In genomic region chr7:80598436-80598985, GRCm38 (mm10) we compare ENCODE assay signal across 28 mouse cellular contexts.
A peak's percentile ranks its signal among the peaks of the same experiment; 100 is the strongest.
DNase-seq lines count a peak whose midpoint lies in the region; ATAC-seq and TF ChIP-seq lines count a peak whose summit lies in the region.
"Had no signal": no experiment of that assay in that cellular context is flagged by ENCODE, and none has a peak within 500 bp of the region (broad histone marks: within the 10 kb centered on the region; RNA-seq: fewer than 3 reads in every experiment).

No protein-coding gene starts in this region.

- no peak overlapping the region for H3K27ac ChIP-seq in liver, postnatal 0 days (ENCODE audit: low read depth)
- 0 out of 2 replicates have a peak overlapping the region, but pooled peaks have one; percentile 25 for H3K27ac ChIP-seq in liver, embryonic 12.5 days
- H3K27ac ChIP-seq in stomach, postnatal 0 days (replicated peaks) = no peak overlapping the region
- H3K27ac ChIP-seq: embryonic facial prominence, embryonic 12.5 days; hindbrain, embryonic 12.5 days; hindbrain, postnatal 0 days; intestine, embryonic 15.5 days; left cerebral cortex, adult 2 months; limb, embryonic 13.5 days; macrophage; midbrain, embryonic 13.5 days had no signal

- 69% methylated on average over 13 of the region's 13 CpGs for WGBS in liver, postnatal 0 days (ENCODE audit: insufficient replicate concordance)
- 56% methylated on average over 13 of the region's 13 CpGs for WGBS in liver, embryonic 12.5 days (ENCODE audit: insufficient replicate concordance)
- 83% methylated on average over 13 of the region's 13 CpGs for WGBS in stomach, postnatal 0 days

- H3K4me3 ChIP-seq in liver, postnatal 0 days (ENCODE audit: low read depth, low read length) = no peak overlapping the region
- no peak overlapping the region for H3K4me3 ChIP-seq in liver, embryonic 12.5 days
- H3K4me3 ChIP-seq in stomach, postnatal 0 days (ENCODE audit: low read depth, low read length) = no peak overlapping the region
- H3K4me3 ChIP-seq: embryonic facial prominence, embryonic 12.5 days; hindbrain, embryonic 12.5 days; intestine, embryonic 15.5 days; left cerebral cortex, adult 2 months; limb, embryonic 13.5 days; midbrain, embryonic 13.5 days had no signal

- no peak overlapping the region for H3K9ac ChIP-seq in liver, postnatal 0 days (replicated peaks)
- H3K9ac ChIP-seq in liver, embryonic 12.5 days = 0 out of 2 replicates have a peak overlapping the region, but pooled peaks have one; percentile 27
- no peak overlapping the region for H3K9ac ChIP-seq in stomach, postnatal 0 days (ENCODE audit: low read length)
- H3K9ac ChIP-seq: embryonic facial prominence, embryonic 12.5 days; hindbrain, embryonic 12.5 days; intestine, embryonic 15.5 days; limb, embryonic 13.5 days; midbrain, embryonic 13.5 days had no signal

- H3K9me3 ChIP-seq in liver, postnatal 0 days (ENCODE audit: low read length) = no peaks in the 10 kb centered on the region
- no peaks in the 10 kb centered on the region for H3K9me3 ChIP-seq in liver, embryonic 12.5 days (replicated peaks)
- H3K9me3 ChIP-seq in stomach, postnatal 0 days (ENCODE audit: control insufficient read depth, low read length) = no peaks in the 10 kb centered on the region
- H3K9me3 ChIP-seq: embryonic facial prominence, embryonic 12.5 days; hindbrain, embryonic 12.5 days; intestine, embryonic 15.5 days; limb, embryonic 13.5 days; midbrain, embryonic 13.5 days had no signal

- no peak for TF ChIP-seq CTCF in liver, postnatal 0 days (IDR thresholded peaks at IDR 0.05; ENCODE audit: low read depth)
- no peak for TF ChIP-seq CTCF in stomach, postnatal 0 days (IDR thresholded peaks at IDR 0.05; ENCODE audit: low read depth)

- ATAC-seq in liver, postnatal 0 days = no peak
- peak; percentile 76 for ATAC-seq in liver, embryonic 12.5 days
- ATAC-seq in stomach, postnatal 0 days (ENCODE audit: low FRiP score, low TSS enrichment) = peak; percentile 61; the same call in 1 of the 2 replicates
- ATAC-seq: forebrain, embryonic 14.5 days; hindbrain, postnatal 0 days; intestine, embryonic 15.5 days; midbrain, embryonic 13.5 days had no signal

- H3K4me1 ChIP-seq in liver, postnatal 0 days (ENCODE audit: insufficient read depth) = no peaks in the 10 kb centered on the region
- peaks cover 21% of the 10 kb centered on the region for H3K4me1 ChIP-seq in liver, embryonic 12.5 days
- no peaks in the 10 kb centered on the region for H3K4me1 ChIP-seq in stomach, postnatal 0 days (replicated peaks; ENCODE audit: control insufficient read depth, insufficient read depth)
- H3K4me1 ChIP-seq: embryonic facial prominence, embryonic 12.5 days; hindbrain, embryonic 12.5 days; intestine, embryonic 15.5 days; limb, embryonic 13.5 days; midbrain, embryonic 13.5 days had no signal

- DNase-seq in liver = peak; percentile 46
- DNase-seq in liver, postnatal 0 days = no peak
- DNase-seq in Muller cell, postnatal 12 days (ENCODE audit: inconsistent ontology term) = peak; percentile 51
- DNase-seq in stomach, postnatal 0 days (ENCODE audit: low spot score) = no peak
- no peak for DNase-seq in left cerebral cortex, adult 11 months (ENCODE audit: low spot score)
- DNase-seq in embryo, embryonic 10.5 days (ENCODE audit: low spot score) = no peak
- DNase-seq in right cerebral cortex, postnatal 4 days = no peak
- DNase-seq: adrenal gland, postnatal 36 days; B cell, adult 2 months; cerebellum, adult 2 months; cerebellum, postnatal 25 days; embryo, embryonic 11 days; kidney, adult 8-10 months; kidney, postnatal 10 days; layer of hippocampus, adult 9-11 months; lung, adult 2 months; lung, postnatal 10 days; thymus, postnatal 14 days had no signal

- no peak overlapping the region for H3K4me2 ChIP-seq in liver, postnatal 0 days (ENCODE audit: low read depth, low read length)
- peak overlapping the region; percentile 35 for H3K4me2 ChIP-seq in liver, embryonic 12.5 days
- H3K4me2 ChIP-seq in stomach, postnatal 0 days (replicated peaks; ENCODE audit: low read depth) = no peak overlapping the region
- H3K4me2 ChIP-seq: embryonic facial prominence, embryonic 12.5 days; hindbrain, embryonic 12.5 days; intestine, embryonic 15.5 days; limb, embryonic 13.5 days; midbrain, embryonic 13.5 days had no signal

- TF ChIP-seq EP300 in liver, postnatal 0 days (IDR thresholded peaks at IDR 0.05; ENCODE audit: low read depth) = no peak
- no peak for TF ChIP-seq EP300 in stomach, postnatal 0 days (optimal IDR thresholded peaks at IDR 0.05)

- no peaks in the 10 kb centered on the region for H3K27me3 ChIP-seq in liver, postnatal 0 days (ENCODE audit: insufficient read depth, low read length)
- no peaks in the 10 kb centered on the region for H3K27me3 ChIP-seq in liver, embryonic 12.5 days (replicated peaks)
- H3K27me3 ChIP-seq in stomach, postnatal 0 days (ENCODE audit: control insufficient read depth, insufficient read depth, low read length) = no peaks in the 10 kb centered on the region
- H3K27me3 ChIP-seq: embryonic facial prominence, embryonic 12.5 days; hindbrain, embryonic 12.5 days; intestine, embryonic 15.5 days; limb, embryonic 13.5 days; midbrain, embryonic 13.5 days had no signal

- peaks cover 44% of the 10 kb centered on the region for H3K36me3 ChIP-seq in liver, postnatal 0 days (replicated peaks; ENCODE audit: insufficient read depth, low read length)
- H3K36me3 ChIP-seq in liver, embryonic 12.5 days = peaks cover 40% of the 10 kb centered on the region
- peaks cover 24% of the 10 kb centered on the region for H3K36me3 ChIP-seq in stomach, postnatal 0 days (ENCODE audit: control insufficient read depth, insufficient read depth, low read length)

Comparison
In these comparisons a context has a peak if more than half of its experiments do, and no peak if none do; other contexts are left out.
1. DNase-seq: peak in liver (single experiment) and Muller cell, postnatal 12 days (single experiment); none in liver, postnatal 0 days (single experiment), stomach, postnatal 0 days (single experiment), left cerebral cortex, adult 11 months (single experiment), embryo, embryonic 10.5 days (single experiment) and right cerebral cortex, postnatal 4 days (single experiment).